Mouse (Mus musculus): ENCODE measurements around the gene Ninj2. TPM values are rescaled to one million over a fixed set of nuclear protein-coding genes. Genes with fewer than 3 reads are reported as not detected.

Ninj2 gene
- polyA plus RNA-seq, 1 experiment from 2014 or later = 0.16 TPM

DNA sequence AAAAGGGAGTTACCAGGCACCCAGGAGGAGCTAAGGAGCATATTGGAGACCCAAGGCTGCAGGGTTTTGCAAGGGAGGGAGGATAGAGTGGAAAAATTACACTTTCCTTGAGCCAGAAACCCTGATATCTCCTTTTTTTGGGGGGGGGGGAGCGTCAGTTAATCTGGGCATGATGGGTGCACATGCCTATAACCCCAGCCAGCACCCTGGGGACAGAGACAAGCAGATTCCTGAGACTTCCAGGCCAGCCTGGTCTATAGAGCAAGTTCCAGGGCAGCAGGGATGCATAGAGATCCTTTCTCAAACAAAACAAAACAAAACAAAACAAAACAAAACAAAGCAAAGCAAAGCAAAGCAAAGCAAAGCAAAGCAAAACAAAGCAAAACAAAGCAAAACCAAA is 21.1 kb downstream of the Ninj2 start:
- Histone ChIP-seq H3K36me3 (ENCODE audit: control insufficient read depth, insufficient read depth, low read length) (no peaks in the 10 kb centered on the region), H3K27me3 (replicated peaks; ENCODE audit: control insufficient read depth, insufficient read depth, low read length) (no peaks in the 10 kb centered on the region), H3K9me3 (ENCODE audit: control insufficient read depth, low read length) (no peaks in the 10 kb centered on the region), H3K4me2 (ENCODE audit: low read depth, low read length) (no peak overlapping the region), H3K4me3 (ENCODE audit: low read length) (no peak overlapping the region), H3K4me1 (ENCODE audit: control insufficient read depth, insufficient read depth, low read length) (peaks cover 5% of the 10 kb centered on the region), H3K9ac (ENCODE audit: low read depth, low read length) (no peak overlapping the region), H3K27ac (ENCODE audit: low read length) (peak overlapping the region; percentile 41; the same call in 1 of the 2 replicates)
- ATAC-seq = no peak
- WGBS = 53% methylated on average over 1 of the region's 1 CpGs

GRCm38 (mm10) chr6:120114698-120115097 is 21.5 kb downstream of the Ninj2 start:
- H3K4me3 ChIP-seq (ENCODE audit: low read length) = no peak overlapping the region
- no peak overlapping the region for H3K4me2 ChIP-seq (ENCODE audit: low read depth, low read length)
- WGBS = 34% methylated on average over 7 of the region's 7 CpGs
- H3K9me3 ChIP-seq (ENCODE audit: control insufficient read depth, low read length) = no peaks in the 10 kb centered on the region
- no peak overlapping the region for H3K9ac ChIP-seq (ENCODE audit: low read depth, low read length)
- ATAC-seq = peak; percentile 34
- no peaks in the 10 kb centered on the region for H3K36me3 ChIP-seq (ENCODE audit: control insufficient read depth, insufficient read depth, low read length)
- no peaks in the 10 kb centered on the region for H3K27me3 ChIP-seq (replicated peaks; ENCODE audit: control insufficient read depth, insufficient read depth, low read length)
- H3K4me1 ChIP-seq (ENCODE audit: control insufficient read depth, insufficient read depth, low read length) = peaks cover 5% of the 10 kb centered on the region
- 0 out of 2 replicates have a peak overlapping the region, but pooled peaks have one; percentile 20 for H3K27ac ChIP-seq (ENCODE audit: low read length)

- no peaks in the 10 kb centered on the region for H3K27me3 ChIP-seq (replicated peaks; ENCODE audit: control insufficient read depth, insufficient read depth, low read length)
- peaks cover 5% of the 10 kb centered on the region for H3K4me1 ChIP-seq (ENCODE audit: control insufficient read depth, insufficient read depth, low read length)
- H3K4me2 ChIP-seq (ENCODE audit: low read depth, low read length) = no peak overlapping the region
- no peak for ATAC-seq
- no peaks in the 10 kb centered on the region for H3K9me3 ChIP-seq (ENCODE audit: control insufficient read depth, low read length)
- H3K36me3 ChIP-seq (ENCODE audit: control insufficient read depth, insufficient read depth, low read length) = no peaks in the 10 kb centered on the region
- 63% methylated on average over 3 of the region's 3 CpGs for WGBS
- no peak overlapping the region for H3K9ac ChIP-seq (ENCODE audit: low read depth, low read length)
- no peak overlapping the region for H3K27ac ChIP-seq (ENCODE audit: low read length)
- H3K4me3 ChIP-seq (ENCODE audit: low read length) = no peak overlapping the region
These were observed 22.3 kb downstream of the Ninj2 start for GRCm38 (mm10) chr6:120115443-120115842.

DNA sequence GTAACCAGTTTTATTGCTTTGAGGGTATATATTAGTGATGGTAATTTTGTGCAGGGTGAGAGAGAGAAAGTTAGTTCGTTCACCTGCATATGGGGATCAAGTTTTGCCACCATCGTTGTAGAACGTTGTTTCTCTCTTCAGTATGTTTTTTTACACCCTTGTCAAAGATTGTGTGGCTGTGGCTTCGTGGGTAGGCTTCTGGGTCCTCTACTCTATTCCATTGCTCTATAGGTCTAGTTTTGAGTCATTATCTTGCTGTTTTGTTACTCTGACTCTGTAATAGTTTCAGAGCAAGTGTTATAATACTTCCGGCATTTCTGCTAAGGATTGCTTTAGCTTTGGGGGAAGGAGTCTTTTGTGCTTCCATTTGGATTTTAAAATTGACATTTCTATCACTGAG is 26.7 kb downstream of the Ninj2 start:
- no peaks in the 10 kb centered on the region for H3K27me3 ChIP-seq (replicated peaks; ENCODE audit: control insufficient read depth, insufficient read depth, low read length)
- no peak overlapping the region for H3K4me3 ChIP-seq (ENCODE audit: low read length)
- H3K4me1 ChIP-seq (ENCODE audit: control insufficient read depth, insufficient read depth, low read length) = no peaks in the 10 kb centered on the region
- no peaks in the 10 kb centered on the region for H3K36me3 ChIP-seq (ENCODE audit: control insufficient read depth, insufficient read depth, low read length)
- H3K9me3 ChIP-seq (ENCODE audit: control insufficient read depth, low read length) = no peaks in the 10 kb centered on the region
- 86% methylated on average over 5 of the region's 5 CpGs for whole genome bisulfite sequencing
- H3K9ac ChIP-seq (ENCODE audit: low read depth, low read length) = no peak overlapping the region
- no peak overlapping the region for H3K4me2 ChIP-seq (ENCODE audit: low read depth, low read length)
- no peak for ATAC-seq
- no peak overlapping the region for H3K27ac ChIP-seq (ENCODE audit: low read length)

- H3K27ac ChIP-seq (ENCODE audit: low read length) = no peak overlapping the region
- no peaks in the 10 kb centered on the region for H3K27me3 ChIP-seq (replicated peaks; ENCODE audit: control insufficient read depth, insufficient read depth, low read length)
- H3K4me1 ChIP-seq (ENCODE audit: control insufficient read depth, insufficient read depth, low read length) = no peaks in the 10 kb centered on the region
- H3K9ac ChIP-seq (ENCODE audit: low read depth, low read length) = no peak overlapping the region
- no peak overlapping the region for H3K4me3 ChIP-seq (ENCODE audit: low read length)
- 87% methylated on average over 7 of the region's 7 CpGs for WGBS
- no peaks in the 10 kb centered on the region for H3K36me3 ChIP-seq (ENCODE audit: control insufficient read depth, insufficient read depth, low read length)
- H3K4me2 ChIP-seq (ENCODE audit: low read depth, low read length) = no peak overlapping the region
- no peaks in the 10 kb centered on the region for H3K9me3 ChIP-seq (ENCODE audit: control insufficient read depth, low read length)
- no peak for ATAC-seq
These were observed 31.5 kb downstream of the Ninj2 start for GRCm38 (mm10) chr6:120124688-120125087.

DNA sequence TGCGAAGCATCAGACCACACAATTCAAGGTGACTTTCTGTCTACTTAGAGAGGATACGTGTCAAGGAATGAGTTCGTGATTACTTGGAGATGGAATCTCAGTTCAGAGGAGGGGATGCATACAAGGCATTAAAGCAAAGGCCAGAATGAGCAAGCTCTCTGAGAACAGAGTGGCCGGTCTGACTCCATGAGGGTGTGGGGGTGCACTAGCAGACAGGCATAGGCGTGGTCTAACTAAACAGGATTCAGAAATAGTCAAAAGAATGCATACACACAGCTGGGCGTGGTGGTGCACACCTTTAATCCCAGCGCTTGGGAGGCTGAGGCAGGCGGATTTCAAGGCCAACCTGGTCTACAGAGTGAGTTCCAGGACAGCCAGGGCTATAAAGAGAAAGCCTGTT is 33.3 kb downstream of the Ninj2 start:
- Histone ChIP-seq H3K4me1 (ENCODE audit: control insufficient read depth, insufficient read depth, low read length) (no peaks in the 10 kb centered on the region), H3K27ac (ENCODE audit: low read length) (no peak overlapping the region), H3K36me3 (ENCODE audit: control insufficient read depth, insufficient read depth, low read length) (no peaks in the 10 kb centered on the region), H3K9ac (ENCODE audit: low read depth, low read length) (no peak overlapping the region), H3K27me3 (replicated peaks; ENCODE audit: control insufficient read depth, insufficient read depth, low read length) (no peaks in the 10 kb centered on the region), H3K9me3 (ENCODE audit: control insufficient read depth, low read length) (no peaks in the 10 kb centered on the region), H3K4me3 (ENCODE audit: low read length) (no peak overlapping the region), H3K4me2 (ENCODE audit: low read depth, low read length) (no peak overlapping the region)
- WGBS = 93% methylated on average over 8 of the region's 8 CpGs
- no peak for ATAC-seq

DNA sequence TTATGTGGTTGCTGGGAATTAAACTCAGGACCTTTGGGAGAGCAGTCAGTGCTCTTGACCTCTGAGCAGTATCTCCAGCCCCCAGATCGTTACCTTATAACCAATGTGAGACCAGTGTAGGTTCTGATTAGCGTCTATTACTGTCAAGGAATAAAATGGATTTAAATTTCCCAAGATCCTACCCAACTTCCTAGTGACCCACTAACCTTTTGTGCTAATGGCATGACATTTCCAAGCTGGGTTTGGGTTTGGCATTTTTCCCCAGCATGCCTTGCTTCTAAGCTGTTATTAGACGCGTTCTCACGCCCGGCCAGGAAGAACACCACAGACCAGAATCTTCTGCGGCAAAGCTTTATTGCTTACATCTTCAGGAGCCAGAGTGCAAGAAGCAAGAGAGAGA is 34.2 kb downstream of the Ninj2 start:
- H3K27me3 ChIP-seq (replicated peaks; ENCODE audit: control insufficient read depth, insufficient read depth, low read length) = no peaks in the 10 kb centered on the region
- H3K4me2 ChIP-seq (ENCODE audit: low read depth, low read length) = no peak overlapping the region
- H3K9ac ChIP-seq (ENCODE audit: low read depth, low read length) = no peak overlapping the region
- no peak for ATAC-seq
- no peaks in the 10 kb centered on the region for H3K9me3 ChIP-seq (ENCODE audit: control insufficient read depth, low read length)
- no peaks in the 10 kb centered on the region for H3K4me1 ChIP-seq (ENCODE audit: control insufficient read depth, insufficient read depth, low read length)
- no peaks in the 10 kb centered on the region for H3K36me3 ChIP-seq (ENCODE audit: control insufficient read depth, insufficient read depth, low read length)
- H3K4me3 ChIP-seq (ENCODE audit: low read length) = no peak overlapping the region
- WGBS = 96% methylated on average over 7 of the region's 7 CpGs
- no peak overlapping the region for H3K27ac ChIP-seq (ENCODE audit: low read length)

- no peaks in the 10 kb centered on the region for H3K27me3 ChIP-seq (replicated peaks; ENCODE audit: control insufficient read depth, insufficient read depth, low read length)
- WGBS = 74% methylated on average over 4 of the region's 4 CpGs
- no peak overlapping the region for H3K27ac ChIP-seq (ENCODE audit: low read length)
- no peaks in the 10 kb centered on the region for H3K4me1 ChIP-seq (ENCODE audit: control insufficient read depth, insufficient read depth, low read length)
- H3K9ac ChIP-seq (ENCODE audit: low read depth, low read length) = no peak overlapping the region
- no peak for ATAC-seq
- H3K4me3 ChIP-seq (ENCODE audit: low read length) = no peak overlapping the region
- H3K36me3 ChIP-seq (ENCODE audit: control insufficient read depth, insufficient read depth, low read length) = no peaks in the 10 kb centered on the region
- H3K9me3 ChIP-seq (ENCODE audit: control insufficient read depth, low read length) = no peaks in the 10 kb centered on the region
- no peak overlapping the region for H3K4me2 ChIP-seq (ENCODE audit: low read depth, low read length)
These were observed 41.6 kb downstream of the Ninj2 start for GRCm38 (mm10) chr6:120134748-120135147.

- no peak overlapping the region for H3K4me2 ChIP-seq (ENCODE audit: low read depth, low read length)
- H3K4me3 ChIP-seq (ENCODE audit: low read length) = no peak overlapping the region
- H3K9ac ChIP-seq (ENCODE audit: low read depth, low read length) = no peak overlapping the region
- no peak overlapping the region for H3K27ac ChIP-seq (ENCODE audit: low read length)
- no peaks in the 10 kb centered on the region for H3K9me3 ChIP-seq (ENCODE audit: control insufficient read depth, low read length)
- no peaks in the 10 kb centered on the region for H3K27me3 ChIP-seq (replicated peaks; ENCODE audit: control insufficient read depth, insufficient read depth, low read length)
- WGBS = 67% methylated on average over 1 of the region's 1 CpGs
- no peaks in the 10 kb centered on the region for H3K36me3 ChIP-seq (ENCODE audit: control insufficient read depth, insufficient read depth, low read length)
- ATAC-seq = no peak
- H3K4me1 ChIP-seq (ENCODE audit: control insufficient read depth, insufficient read depth, low read length) = 0 out of 2 replicates have a peak, but pooled peaks cover 4% of the 10 kb centered on the region
These were observed 52.3 kb downstream of the Ninj2 start for GRCm38 (mm10) chr6:120145439-120145838.

GRCm38 (mm10) chr6:120146676-120147075 is 53.5 kb downstream of the Ninj2 start:
- Histone ChIP-seq H3K27me3 (replicated peaks; ENCODE audit: control insufficient read depth, insufficient read depth, low read length) (no peaks in the 10 kb centered on the region), H3K4me2 (ENCODE audit: low read depth, low read length) (no peak overlapping the region), H3K36me3 (ENCODE audit: control insufficient read depth, insufficient read depth, low read length) (no peaks in the 10 kb centered on the region), H3K4me1 (ENCODE audit: control insufficient read depth, insufficient read depth, low read length) (0 out of 2 replicates have a peak, but pooled peaks cover 4% of the 10 kb centered on the region), H3K9ac (ENCODE audit: low read depth, low read length) (no peak overlapping the region), H3K9me3 (ENCODE audit: control insufficient read depth, low read length) (no peaks in the 10 kb centered on the region), H3K4me3 (ENCODE audit: low read length) (no peak overlapping the region), H3K27ac (ENCODE audit: low read length) (no peak overlapping the region)
- WGBS = 68% methylated on average over 10 of the region's 10 CpGs
- no peak for ATAC-seq
